In the genomic region with DNA sequence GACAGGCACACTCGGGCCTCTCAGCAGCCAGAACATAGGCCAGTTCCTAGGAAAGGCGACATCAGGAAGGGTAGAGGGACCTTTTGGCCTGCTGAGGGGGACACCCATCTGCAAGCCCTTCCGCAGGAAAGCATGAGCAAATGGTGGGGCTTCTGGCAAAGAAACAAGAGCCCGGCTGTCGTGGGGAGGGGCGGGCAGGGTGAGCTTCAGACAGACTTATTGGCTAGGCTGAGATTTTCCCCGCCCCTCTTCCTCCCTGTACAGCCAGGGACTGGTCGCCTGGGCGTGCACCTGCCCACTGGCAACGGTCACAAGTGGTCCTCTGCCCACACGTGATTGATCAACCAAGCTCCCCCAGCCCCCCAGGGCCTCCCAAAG, we compare ENCODE assay signal across 8 mouse cellular contexts. TPM values are rescaled to one million over a fixed set of nuclear protein-coding genes. Genes with fewer than 3 reads are reported as not detected.
A peak's percentile ranks its signal among the peaks of the same experiment; 100 is the strongest.
DNase-seq lines count a peak whose midpoint lies in the region; TF ChIP-seq lines count a peak whose summit lies in the region.

No protein-coding gene starts in this region.

- intact Hi-C loops in heart, adult 2 months (cut with DNase I): loop anchor here (5.0 kb wide), 1 partner anchor 89 kb away; a partner anchor contains a TSS

- DNase-seq in frontal cortex, postnatal 10 days (ENCODE audit: low spot score in 2 of 2): peak; percentile 59 to 77
- DNase-seq in frontal cortex, postnatal 25 days (ENCODE audit: low spot score in 2 of 2): no peak
- no peak for DNase-seq in heart, adult 2 months
- peak; percentile 73 to 83 for DNase-seq in kidney, adult 8-10 months
- peak; percentile 83 to 89 for DNase-seq in lung, adult 18-20 months
- peak; percentile 41 for DNase-seq in ovary, postnatal 10 days (ENCODE audit: low spot score)
- DNase-seq in B cell, adult 2 months: no peak

- H3K4me1 ChIP-seq in brown adipose tissue, adult 24 weeks (ENCODE audit: control insufficient read depth, insufficient read depth, insufficient read length, low read length): peaks cover 11% of the 10 kb centered on the region
- peaks cover 12% of the 10 kb centered on the region for H3K4me1 ChIP-seq in heart, adult 2 months (ENCODE audit: control insufficient read depth, insufficient read depth, low read length)

- peak; percentile 49; the same call in 1 of the 2 replicates for TF ChIP-seq EP300 in heart, adult 2 months (IDR thresholded peaks at IDR 0.05; ENCODE audit: insufficient read depth, low read depth, low read length)

- H3K9ac ChIP-seq in heart, adult 2 months (ENCODE audit: low read depth, low read length): peak overlapping the region; percentile 26

- H3K27me3 ChIP-seq in heart, adult 2 months (ENCODE audit: control insufficient read depth, insufficient read depth, low read length): no peaks in the 10 kb centered on the region

- peak overlapping the region; percentile 47 for H3K4me3 ChIP-seq in brown adipose tissue, adult 24 weeks (ENCODE audit: insufficient read depth, low read depth, low read length)
- H3K4me3 ChIP-seq in heart, adult 2 months: peak overlapping the region; percentile 22

- no peaks in the 10 kb centered on the region for H3K36me3 ChIP-seq in heart, adult 2 months (ENCODE audit: control insufficient read depth, insufficient read depth, low read length)

- peak; percentile 84 for TF ChIP-seq POLR2A in heart, adult 2 months (IDR thresholded peaks at IDR 0.05; ENCODE audit: insufficient read depth, low read depth, low read length)

- no peak for TF ChIP-seq CTCF in heart, adult 2 months (IDR thresholded peaks at IDR 0.05)

- H3K79me2 ChIP-seq in heart, adult 2 months (replicated peaks; ENCODE audit: control insufficient read depth, insufficient read depth, low read length): no peaks in the 10 kb centered on the region

- 7% methylated on average over 11 of the region's 11 CpGs for WGBS in heart, adult 2 months

- peak overlapping the region; percentile 87 for H3K27ac ChIP-seq in brown adipose tissue, adult 24 weeks (replicated peaks; ENCODE audit: low read depth, low read length)
- peak overlapping the region; percentile 90 for H3K27ac ChIP-seq in heart, adult 2 months

RNA-seq across cellular contexts. Expression of a gene that starts 4.2 kb away (rescaled TPM):
- 2.1 and 3.4 TPM in 2 replicates for polyA plus RNA-seq in brown adipose tissue, adult 24 weeks (2012; ENCODE audit: insufficient read depth, insufficient read length, missing spikeins)
- total RNA-seq in heart, adult 2 months (2021): 1 to 10 TPM; 1.9 to 2.4 TPM
- 5.9 and 9.2 TPM in 2 replicates for polyA plus RNA-seq in heart, adult 2 months (2012; rRNA removed)

RNA-seq across cellular contexts. Expression of a gene that starts 8.7 kb away (rescaled TPM):
- 261 and 305 TPM in 2 replicates for polyA plus RNA-seq in brown adipose tissue, adult 24 weeks (2012; ENCODE audit: insufficient read depth, insufficient read length, missing spikeins)
- total RNA-seq in heart, adult 2 months (2021): 100 to 1,000 TPM; 186 to 203 TPM
- 234 and 293 TPM in 2 replicates for polyA plus RNA-seq in heart, adult 2 months (2012; rRNA removed)

RNA-seq across cellular contexts. Expression of a gene that starts 39.0 kb away (rescaled TPM):
- 32.6 and 73.5 TPM in 2 replicates for polyA plus RNA-seq in brown adipose tissue, adult 24 weeks (2012; ENCODE audit: insufficient read depth, insufficient read length, missing spikeins)
- total RNA-seq in heart, adult 2 months (2021): 10 to 100 TPM; 24.1 to 40.7 TPM
- 63.1 and 73.5 TPM in 2 replicates for polyA plus RNA-seq in heart, adult 2 months (2012; rRNA removed)

Comparison
In these comparisons a context has a peak if more than half of its experiments do, and no peak if none do; other contexts are left out.
1. DNase-seq: peak in frontal cortex, postnatal 10 days (2 of 2), kidney, adult 8-10 months (2 of 2), lung, adult 18-20 months (2 of 2) and ovary, postnatal 10 days (single experiment); none in frontal cortex, postnatal 25 days (0 of 2), heart, adult 2 months (0 of 2) and B cell, adult 2 months (0 of 2).